Mouse (Mus musculus): ENCODE data around the gene Mapk14. TPM values are rescaled to one million over a fixed set of nuclear protein-coding genes. Genes with fewer than 3 reads are reported as not detected.
A peak's percentile ranks its signal among the peaks of the same experiment; 100 is the strongest.

The Mapk14 gene
- polyA plus RNA-seq, 1 experiment: 78.5 TPM

- TF ChIP-seq CTCF (IDR thresholded peaks at IDR 0.05; ENCODE audit: low read depth, low read length) (no peak), EP300 (IDR thresholded peaks at IDR 0.05; ENCODE audit: insufficient read depth, low read depth, low read length) (no peak), POLR2A (IDR thresholded peaks at IDR 0.05; ENCODE audit: insufficient read depth, low read length) (no peak)
- no peaks in the 10 kb centered on the region for H3K36me3 ChIP-seq (ENCODE audit: control insufficient read depth, insufficient read depth, low read length, poor library complexity, severe bottlenecking)
- no peaks in the 10 kb centered on the region for H3K9me3 ChIP-seq (replicated peaks; ENCODE audit: control insufficient read depth, insufficient read depth, low read length, poor library complexity, severe bottlenecking)
- H3K4me3 ChIP-seq (ENCODE audit: low read depth, low read length): no peak overlapping the region
- H3K27ac ChIP-seq (ENCODE audit: insufficient read depth, low read length): no peak overlapping the region
- H3K4me1 ChIP-seq (ENCODE audit: control insufficient read depth, insufficient read depth, low read length): no peaks in the 10 kb centered on the region
- no peak overlapping the region for H3K9ac ChIP-seq (ENCODE audit: low read depth, poor library complexity, severe bottlenecking)
- no peaks in the 10 kb centered on the region for H3K27me3 ChIP-seq (ENCODE audit: control insufficient read depth, insufficient read depth, low read length, poor library complexity, severe bottlenecking)
Measured at GRCm38 (mm10) chr17:28650268-28650667, 40.9 kb upstream of the Mapk14 start.

- Histone ChIP-seq H3K36me3 (ENCODE audit: control insufficient read depth, insufficient read depth, low read length, poor library complexity, severe bottlenecking) (no peaks in the 10 kb centered on the region), H3K27ac (ENCODE audit: insufficient read depth, low read length) (no peak overlapping the region), H3K4me3 (ENCODE audit: low read depth, low read length) (no peak overlapping the region), H3K9ac (ENCODE audit: low read depth, poor library complexity, severe bottlenecking) (no peak overlapping the region), H3K4me1 (ENCODE audit: control insufficient read depth, insufficient read depth, low read length) (no peaks in the 10 kb centered on the region), H3K9me3 (replicated peaks; ENCODE audit: control insufficient read depth, insufficient read depth, low read length, poor library complexity, severe bottlenecking) (no peaks in the 10 kb centered on the region), H3K27me3 (ENCODE audit: control insufficient read depth, insufficient read depth, low read length, poor library complexity, severe bottlenecking) (no peaks in the 10 kb centered on the region)
- TF ChIP-seq EP300 (IDR thresholded peaks at IDR 0.05; ENCODE audit: insufficient read depth, low read depth, low read length) (no peak), CTCF (IDR thresholded peaks at IDR 0.05; ENCODE audit: low read depth, low read length) (no peak), POLR2A (IDR thresholded peaks at IDR 0.05; ENCODE audit: insufficient read depth, low read length) (no peak)
Measured at GRCm38 (mm10) chr17:28657936-28658335, 33.2 kb upstream of the Mapk14 start.

- Histone ChIP-seq H3K36me3 (ENCODE audit: control insufficient read depth, insufficient read depth, low read length, poor library complexity, severe bottlenecking) (no peaks in the 10 kb centered on the region), H3K9me3 (replicated peaks; ENCODE audit: control insufficient read depth, insufficient read depth, low read length, poor library complexity, severe bottlenecking) (no peaks in the 10 kb centered on the region), H3K9ac (ENCODE audit: low read depth, poor library complexity, severe bottlenecking) (no peak overlapping the region), H3K27me3 (ENCODE audit: control insufficient read depth, insufficient read depth, low read length, poor library complexity, severe bottlenecking) (no peaks in the 10 kb centered on the region), H3K4me1 (ENCODE audit: control insufficient read depth, insufficient read depth, low read length) (no peaks in the 10 kb centered on the region), H3K4me3 (ENCODE audit: low read depth, low read length) (no peak overlapping the region), H3K27ac (ENCODE audit: insufficient read depth, low read length) (no peak overlapping the region)
- TF ChIP-seq EP300 (IDR thresholded peaks at IDR 0.05; ENCODE audit: insufficient read depth, low read depth, low read length) (no peak), CTCF (IDR thresholded peaks at IDR 0.05; ENCODE audit: low read depth, low read length) (no peak), POLR2A (IDR thresholded peaks at IDR 0.05; ENCODE audit: insufficient read depth, low read length) (no peak)
Measured at GRCm38 (mm10) chr17:28659564-28659963, 31.6 kb upstream of the Mapk14 start.

DNA sequence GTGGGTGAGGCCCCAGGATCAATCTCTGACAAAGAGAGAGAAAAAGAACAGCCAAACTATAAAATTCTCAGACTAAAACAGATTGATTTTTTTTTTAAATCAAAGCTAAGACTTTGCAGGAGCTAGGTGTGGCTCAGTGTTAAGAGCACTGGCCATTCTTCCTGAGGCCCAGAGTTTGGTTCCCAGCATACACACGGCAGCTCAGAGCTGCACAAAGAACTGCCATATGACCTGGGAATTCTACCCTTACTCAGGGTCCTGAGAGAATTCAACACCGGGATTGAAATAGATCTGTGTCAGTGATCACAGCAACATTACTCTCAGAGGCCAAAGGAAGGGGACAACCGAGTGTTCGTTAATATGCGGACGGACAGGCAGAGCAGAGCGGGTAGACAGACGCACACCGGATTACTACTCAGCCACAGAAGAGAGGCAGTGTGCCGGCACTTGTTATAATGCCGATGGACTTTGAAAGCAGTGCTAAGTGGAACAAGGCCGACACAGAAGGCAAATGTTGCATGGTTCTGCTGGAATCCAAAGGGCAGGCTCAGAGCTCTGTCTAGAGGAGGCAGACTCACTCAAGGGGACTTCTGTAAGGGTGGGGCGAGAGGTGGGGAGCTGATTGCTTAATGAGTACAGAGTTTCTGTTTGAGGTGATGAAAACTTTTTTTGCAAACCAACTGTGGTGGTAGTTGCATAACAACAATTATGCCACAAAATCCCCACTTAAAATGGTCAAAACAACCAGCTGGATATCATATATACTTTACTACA, 8.6 kb upstream of the Mapk14 start:
- TF ChIP-seq POLR2A (IDR thresholded peaks at IDR 0.05; ENCODE audit: insufficient read depth, low read length) (no peak), EP300 (IDR thresholded peaks at IDR 0.05; ENCODE audit: insufficient read depth, low read depth, low read length) (no peak), CTCF (IDR thresholded peaks at IDR 0.05; ENCODE audit: low read depth, low read length) (no peak)
- Histone ChIP-seq H3K9me3 (replicated peaks; ENCODE audit: control insufficient read depth, insufficient read depth, low read length, poor library complexity, severe bottlenecking) (no peaks in the 10 kb centered on the region; the same call in 1 of the 2 replicates), H3K9ac (ENCODE audit: low read depth, poor library complexity, severe bottlenecking) (no peak overlapping the region), H3K4me3 (ENCODE audit: low read depth, low read length) (no peak overlapping the region), H3K36me3 (ENCODE audit: control insufficient read depth, insufficient read depth, low read length, poor library complexity, severe bottlenecking) (no peaks in the 10 kb centered on the region), H3K27me3 (ENCODE audit: control insufficient read depth, insufficient read depth, low read length, poor library complexity, severe bottlenecking) (no peaks in the 10 kb centered on the region), H3K4me1 (ENCODE audit: control insufficient read depth, insufficient read depth, low read length) (no peaks in the 10 kb centered on the region), H3K27ac (ENCODE audit: insufficient read depth, low read length) (no peak overlapping the region)

- Histone ChIP-seq H3K36me3 (ENCODE audit: control insufficient read depth, insufficient read depth, low read length, poor library complexity, severe bottlenecking) (no peaks in the 10 kb centered on the region), H3K27me3 (ENCODE audit: control insufficient read depth, insufficient read depth, low read length, poor library complexity, severe bottlenecking) (no peaks in the 10 kb centered on the region), H3K4me3 (ENCODE audit: low read depth, low read length) (no peak overlapping the region), H3K9ac (ENCODE audit: low read depth, poor library complexity, severe bottlenecking) (no peak overlapping the region), H3K27ac (ENCODE audit: insufficient read depth, low read length) (no peak overlapping the region), H3K4me1 (ENCODE audit: control insufficient read depth, insufficient read depth, low read length) (no peaks in the 10 kb centered on the region), H3K9me3 (replicated peaks; ENCODE audit: control insufficient read depth, insufficient read depth, low read length, poor library complexity, severe bottlenecking) (no peaks in the 10 kb centered on the region)
- TF ChIP-seq CTCF (IDR thresholded peaks at IDR 0.05; ENCODE audit: low read depth, low read length) (no peak), POLR2A (IDR thresholded peaks at IDR 0.05; ENCODE audit: insufficient read depth, low read length) (no peak), EP300 (IDR thresholded peaks at IDR 0.05; ENCODE audit: insufficient read depth, low read depth, low read length) (no peak)
Measured at GRCm38 (mm10) chr17:28683601-28684000, 7.5 kb upstream of the Mapk14 start.

DNA sequence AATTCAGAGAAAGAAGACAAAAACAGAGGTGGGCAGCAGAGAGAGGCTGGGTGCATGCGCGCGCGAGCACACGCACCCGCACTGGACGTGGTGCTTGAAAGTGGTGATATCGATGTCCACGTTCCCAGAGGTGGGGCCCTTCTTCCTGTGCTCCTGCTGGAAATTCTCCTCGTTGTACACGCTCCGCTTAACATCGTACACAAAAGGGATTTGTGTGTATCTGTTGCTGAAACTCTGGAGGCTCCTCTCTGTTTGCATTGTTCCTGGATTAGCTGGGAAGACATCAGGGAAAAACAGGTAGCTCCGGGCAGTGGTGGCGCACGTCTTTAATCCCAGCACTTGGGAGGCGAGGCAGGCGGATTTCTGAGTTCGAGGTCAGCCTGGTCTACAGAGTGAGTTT, 6.5 kb upstream of the Mapk14 start:
- no peak for TF ChIP-seq POLR2A (IDR thresholded peaks at IDR 0.05; ENCODE audit: insufficient read depth, low read length)
- TF ChIP-seq CTCF (IDR thresholded peaks at IDR 0.05; ENCODE audit: low read depth, low read length): no peak
- TF ChIP-seq EP300 (IDR thresholded peaks at IDR 0.05; ENCODE audit: insufficient read depth, low read depth, low read length): no peak
- H3K36me3 ChIP-seq (ENCODE audit: control insufficient read depth, insufficient read depth, low read length, poor library complexity, severe bottlenecking): no peaks in the 10 kb centered on the region
- peak overlapping the region; percentile 47; the same call in 1 of the 2 replicates for H3K9ac ChIP-seq (ENCODE audit: low read depth, poor library complexity, severe bottlenecking)
- no peak overlapping the region for H3K27ac ChIP-seq (ENCODE audit: insufficient read depth, low read length)
- no peaks in the 10 kb centered on the region for H3K27me3 ChIP-seq (ENCODE audit: control insufficient read depth, insufficient read depth, low read length, poor library complexity, severe bottlenecking)
- H3K4me3 ChIP-seq (ENCODE audit: low read depth, low read length): peak overlapping the region; percentile 46; the same call in 1 of the 2 replicates
- no peaks in the 10 kb centered on the region for H3K9me3 ChIP-seq (replicated peaks; ENCODE audit: control insufficient read depth, insufficient read depth, low read length, poor library complexity, severe bottlenecking)
- H3K4me1 ChIP-seq (ENCODE audit: control insufficient read depth, insufficient read depth, low read length): no peaks in the 10 kb centered on the region

All from ES-Bruce4 (cell line).